Mouse (Mus musculus) bone marrow macrophage, adult 2 months (primary cell): Measurements from ENCODE around the gene Lgals4.

Experiments
- CTCF ChIP-seq: IDR thresholded peaks from 2 replicates; pipeline ENCODE4 v1.5.1; 2012; ENCODE audit warnings: low read depth, mild to moderate bottlenecking, low read length, moderate library complexity
- POLR2A ChIP-seq: IDR thresholded peaks from 2 replicates; pipeline ENCODE4 v1.6.1; 2012; ENCODE audit warnings: mild to moderate bottlenecking, low read depth, low read length, borderline replicate concordance

- TF ChIP-seq CTCF (no peak), POLR2A (no peak)
These were observed 12.3 kb upstream of the Lgals4 start for GRCm38 (mm10) chr7:28821261-28821831.
